Mouse (Mus musculus): Measurements from ENCODE around the gene Hhatl. TPM values are rescaled to one million over a fixed set of nuclear protein-coding genes. Genes with fewer than 3 reads are reported as not detected.

Gene Hhatl
- polyA plus RNA-seq, 1 experiment: 0.07 TPM

GRCm38 (mm10) chr9:121830956-121831293 is 38.6 kb upstream of the Hhatl start:
- no peak overlapping the region for H3ac ChIP-seq (ENCODE audit: control insufficient read depth, insufficient read length, low read depth)
- no peaks in the 10 kb centered on the region for H3K79me2 ChIP-seq (ENCODE audit: control insufficient read depth, insufficient read depth)
- peaks cover 17% of the 10 kb centered on the region for H3K27me3 ChIP-seq (ENCODE audit: control insufficient read depth, insufficient read depth, insufficient read length)
- H3K79me3 ChIP-seq (ENCODE audit: low read depth): no peaks in the 10 kb centered on the region
- H3K4me3 ChIP-seq (ENCODE audit: insufficient read depth, poor library complexity, severe bottlenecking): no peak overlapping the region
- no peaks in the 10 kb centered on the region for H3K36me3 ChIP-seq (ENCODE audit: control insufficient read depth, insufficient read depth)
- TF ChIP-seq MAX (IDR thresholded peaks at IDR 0.05): no peak
- TF ChIP-seq CTCF (IDR thresholded peaks at IDR 0.05; ENCODE audit: control insufficient read depth, insufficient read depth, insufficient read length): peak; percentile 25

- Histone ChIP-seq H3K27me3 (ENCODE audit: control insufficient read depth, insufficient read depth, insufficient read length) (peaks cover 17% of the 10 kb centered on the region), H3K79me2 (ENCODE audit: control insufficient read depth, insufficient read depth) (no peaks in the 10 kb centered on the region)
- no peak for TF ChIP-seq CEBPB (IDR thresholded peaks at IDR 0.05; ENCODE audit: low read depth)
- no peak for TF ChIP-seq MYOD1 (IDR thresholded peaks at IDR 0.05; ENCODE audit: control insufficient read depth, insufficient read length, low read depth)
- TF ChIP-seq CTCF (IDR thresholded peaks at IDR 0.05; ENCODE audit: control insufficient read depth, insufficient read depth, insufficient read length): peak; percentile 73
Measured at GRCm38 (mm10) chr9:121830243-121830955, 38.1 kb upstream of the Hhatl start.

GRCm38 (mm10) chr9:121829270-121829992 is 37.1 kb upstream of the Hhatl start:
- Histone ChIP-seq H3K79me3 (ENCODE audit: low read depth) (no peaks in the 10 kb centered on the region), H3K27me3 (ENCODE audit: control insufficient read depth, insufficient read depth, insufficient read length) (peaks cover 17% of the 10 kb centered on the region), H3ac (ENCODE audit: control insufficient read depth, insufficient read length, low read depth) (no peak overlapping the region), H3K36me3 (ENCODE audit: control insufficient read depth, insufficient read depth) (no peaks in the 10 kb centered on the region), H3K4me3 (ENCODE audit: insufficient read depth, poor library complexity, severe bottlenecking) (no peak overlapping the region), H3K79me2 (ENCODE audit: control insufficient read depth, insufficient read depth) (no peaks in the 10 kb centered on the region)
- no peak for TF ChIP-seq CEBPB (IDR thresholded peaks at IDR 0.05; ENCODE audit: low read depth)
- no peak for TF ChIP-seq MYOD1 (IDR thresholded peaks at IDR 0.05; ENCODE audit: control insufficient read depth, insufficient read length, low read depth)
- no peak for TF ChIP-seq MAX (IDR thresholded peaks at IDR 0.05)
- no peak for TF ChIP-seq MYOG (IDR thresholded peaks at IDR 0.05; ENCODE audit: control insufficient read depth, extremely low read depth, insufficient read length)
- TF ChIP-seq CTCF (IDR thresholded peaks at IDR 0.05; ENCODE audit: control insufficient read depth, insufficient read depth, insufficient read length): no peak
- no peak for TF ChIP-seq FOSL1 (IDR thresholded peaks at IDR 0.05; ENCODE audit: insufficient read depth, low read length, poor library complexity, severe bottlenecking)
- TF ChIP-seq USF1 (IDR thresholded peaks at IDR 0.05; ENCODE audit: low read depth): no peak

More at GRCm38 (mm10) chr9:121830243-121830955, 38.1 kb upstream of the Hhatl start:
- Histone ChIP-seq H3K4me3 (ENCODE audit: insufficient read depth, poor library complexity, severe bottlenecking) (no peak overlapping the region), H3K36me3 (ENCODE audit: control insufficient read depth, insufficient read depth) (no peaks in the 10 kb centered on the region), H3K79me3 (ENCODE audit: low read depth) (no peaks in the 10 kb centered on the region), H3ac (ENCODE audit: control insufficient read depth, insufficient read length, low read depth) (no peak overlapping the region)

- Histone ChIP-seq H3K79me3 (ENCODE audit: low read depth) (no peaks in the 10 kb centered on the region), H3ac (ENCODE audit: control insufficient read depth, insufficient read length, low read depth) (no peak overlapping the region), H3K4me3 (ENCODE audit: insufficient read depth, poor library complexity, severe bottlenecking) (no peak overlapping the region), H3K79me2 (ENCODE audit: control insufficient read depth, insufficient read depth) (no peaks in the 10 kb centered on the region), H3K27me3 (ENCODE audit: control insufficient read depth, insufficient read depth, insufficient read length) (peaks cover 13% of the 10 kb centered on the region), H3K36me3 (ENCODE audit: control insufficient read depth, insufficient read depth) (no peaks in the 10 kb centered on the region)
- TF ChIP-seq MYOD1 (IDR thresholded peaks at IDR 0.05; ENCODE audit: control insufficient read depth, insufficient read length, low read depth) (no peak), MAX (IDR thresholded peaks at IDR 0.05) (no peak), MYOG (IDR thresholded peaks at IDR 0.05; ENCODE audit: control insufficient read depth, extremely low read depth, insufficient read length) (no peak), CTCF (IDR thresholded peaks at IDR 0.05; ENCODE audit: control insufficient read depth, insufficient read depth, insufficient read length) (no peak), USF1 (IDR thresholded peaks at IDR 0.05; ENCODE audit: low read depth) (no peak), FOSL1 (IDR thresholded peaks at IDR 0.05; ENCODE audit: insufficient read depth, low read length, poor library complexity, severe bottlenecking) (no peak), CEBPB (IDR thresholded peaks at IDR 0.05; ENCODE audit: low read depth) (no peak)
Measured at GRCm38 (mm10) chr9:121828314-121828713, 36.0 kb upstream of the Hhatl start.

GRCm38 (mm10) chr9:121826356-121826755 is 34.0 kb upstream of the Hhatl start:
- H3K79me3 ChIP-seq (ENCODE audit: low read depth): no peaks in the 10 kb centered on the region
- no peak overlapping the region for H3K4me3 ChIP-seq (ENCODE audit: insufficient read depth, poor library complexity, severe bottlenecking)

GRCm38 (mm10) chr9:121823991-121824390 is 31.7 kb upstream of the Hhatl start:
- no peaks in the 10 kb centered on the region for H3K36me3 ChIP-seq (ENCODE audit: control insufficient read depth, insufficient read depth)
- H3K79me2 ChIP-seq (ENCODE audit: control insufficient read depth, insufficient read depth): no peaks in the 10 kb centered on the region
- peaks cover 7% of the 10 kb centered on the region for H3K27me3 ChIP-seq (ENCODE audit: control insufficient read depth, insufficient read depth, insufficient read length)
- no peak overlapping the region for H3K4me3 ChIP-seq (ENCODE audit: insufficient read depth, poor library complexity, severe bottlenecking)
- H3K79me3 ChIP-seq (ENCODE audit: low read depth): no peaks in the 10 kb centered on the region
- TF ChIP-seq FOSL1 (IDR thresholded peaks at IDR 0.05; ENCODE audit: insufficient read depth, low read length, poor library complexity, severe bottlenecking) (no peak), CEBPB (IDR thresholded peaks at IDR 0.05; ENCODE audit: low read depth) (no peak), MYOG (IDR thresholded peaks at IDR 0.05; ENCODE audit: control insufficient read depth, extremely low read depth, insufficient read length) (no peak), MAX (IDR thresholded peaks at IDR 0.05) (no peak)
- no peak overlapping the region for H3ac ChIP-seq (ENCODE audit: control insufficient read depth, insufficient read length, low read depth)

More at GRCm38 (mm10) chr9:121826356-121826755, 34.0 kb upstream of the Hhatl start:
- H3K79me2 ChIP-seq (ENCODE audit: control insufficient read depth, insufficient read depth): no peaks in the 10 kb centered on the region
- peaks cover 11% of the 10 kb centered on the region for H3K27me3 ChIP-seq (ENCODE audit: control insufficient read depth, insufficient read depth, insufficient read length)
- H3K36me3 ChIP-seq (ENCODE audit: control insufficient read depth, insufficient read depth): no peaks in the 10 kb centered on the region
- no peak for TF ChIP-seq CEBPB (IDR thresholded peaks at IDR 0.05; ENCODE audit: low read depth)
- H3ac ChIP-seq (ENCODE audit: control insufficient read depth, insufficient read length, low read depth): no peak overlapping the region

Data from C2C12 (cell line).